Mouse (Mus musculus) olfactory bulb, adult 2 months (tissue): ENCODE data around the gene Rab3a. TPM values are rescaled to one million over a fixed set of nuclear protein-coding genes. Genes with fewer than 3 reads are reported as not detected.

Experiments used
- H3K27ac ChIP-seq: fragments of 200-500 bp; 2 replicates; pipeline ENCODE4 v1.5.1; 2012; ENCODE audit warnings: low read depth, low read length; ENCODE audit not compliant: insufficient read depth
- H3K4me1 ChIP-seq: fragments of 200-500 bp; 2 replicates; pipeline ENCODE4 v1.6.1; 2012; ENCODE audit warnings: low read length; ENCODE audit not compliant: control insufficient read depth, insufficient read depth
- H3K4me3 ChIP-seq: fragments of 200-500 bp; 2 replicates; pipeline ENCODE4 v1.5.1; 2012; ENCODE audit warnings: mild to moderate bottlenecking, low read depth, low read length, moderate library complexity; ENCODE audit not compliant: insufficient read depth
- CTCF ChIP-seq: fragments of 200-500 bp; IDR thresholded peaks from 2 replicates; pipeline ENCODE4 v1.5.1; 2012; ENCODE audit warnings: low read depth, mild to moderate bottlenecking, low read length, moderate library complexity; ENCODE audit not compliant: insufficient read depth
- POLR2A ChIP-seq: fragments of 200-500 bp; IDR thresholded peaks from 2 replicates; pipeline ENCODE4 v1.6.1; 2012; ENCODE audit warnings: mild to moderate bottlenecking, low read depth, low read length, moderate library complexity; ENCODE audit not compliant: insufficient read depth
- WGBS: fragments of 180-500 bp; shearing (Covaris S2); methylation state at CpG from one replicate; pipeline ENCODE4 v1.1.7; 2018; 5-methylcytosine and 5-hydroxymethylcytosine counted together
- polyA plus RNA-seq: library from polyadenylated mRNA; stranded (reverse); fragments of >200 nt; gene quantifications from 2 replicates; pipeline ENCODE4 v1.2.4, GENCODE M21; 2012; ENCODE audit warnings: low replicate concordance; ENCODE audit not compliant: missing spikeins, insufficient read depth, insufficient read length

Gene Rab3a
- polyA plus RNA-seq, 1 experiment: 581 TPM

DNA sequence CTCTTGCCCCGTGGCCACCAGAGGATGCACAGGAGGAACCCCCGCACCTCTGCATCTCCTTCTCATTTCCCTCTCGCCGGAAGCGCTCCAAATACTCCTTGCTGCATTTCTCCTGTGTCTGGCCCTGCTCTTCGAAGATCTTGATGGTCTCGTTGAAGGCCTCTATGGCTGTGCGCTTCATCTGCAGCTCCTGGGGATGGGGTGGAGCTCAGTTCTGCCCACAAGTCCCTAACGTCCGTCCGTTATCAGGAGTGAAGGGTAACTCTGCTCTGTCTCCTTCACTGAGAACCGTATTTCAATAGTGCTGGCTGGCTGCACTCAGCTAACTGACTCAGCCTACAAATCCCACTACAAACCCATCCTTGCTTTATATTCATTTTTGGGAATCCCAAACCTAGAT lies 15.4 kb downstream of the Rab3a start:
- TF ChIP-seq CTCF (no peak), POLR2A (no peak)
- no peak overlapping the region for H3K27ac ChIP-seq
- peaks cover 58% of the 10 kb centered on the region for H3K4me1 ChIP-seq
- no peak overlapping the region for H3K4me3 ChIP-seq
- WGBS: 77% methylated on average over 12 of the region's 12 CpGs

DNA sequence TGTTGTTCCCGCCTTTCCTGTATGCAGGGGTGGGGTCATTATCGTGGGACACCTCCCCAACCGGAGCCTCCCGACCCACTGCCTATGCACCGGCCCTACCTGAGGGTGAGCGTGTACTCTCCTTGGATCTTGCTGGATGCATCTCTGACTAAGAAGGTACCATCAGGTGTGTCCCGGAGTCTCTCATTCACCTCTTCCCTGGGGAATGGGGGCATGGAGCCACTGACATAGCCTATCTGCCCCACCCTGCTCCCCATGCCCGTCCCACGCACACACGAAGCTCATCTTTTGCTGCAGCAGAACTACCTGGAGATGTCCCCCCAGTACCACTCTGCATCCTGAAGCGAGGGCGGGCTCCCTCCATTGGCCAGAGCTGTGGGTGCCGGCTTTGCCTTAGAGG lies 16.3 kb downstream of the Rab3a start:
- TF ChIP-seq CTCF (no peak), POLR2A (no peak)
- no peak overlapping the region for H3K27ac ChIP-seq
- no peak overlapping the region for H3K4me3 ChIP-seq
- WGBS: 94% methylated on average over 13 of the region's 13 CpGs
- peaks cover 65% of the 10 kb centered on the region for H3K4me1 ChIP-seq

- 81% methylated on average over 7 of the region's 7 CpGs for WGBS
- Histone ChIP-seq H3K4me3 (no peak overlapping the region), H3K27ac (no peak overlapping the region), H3K4me1 (peaks cover 61% of the 10 kb centered on the region)
- no peak for TF ChIP-seq POLR2A
- no peak for TF ChIP-seq CTCF
Measured at GRCm38 (mm10) chr8:70771217-70771616, 16.7 kb downstream of the Rab3a start.

DNA sequence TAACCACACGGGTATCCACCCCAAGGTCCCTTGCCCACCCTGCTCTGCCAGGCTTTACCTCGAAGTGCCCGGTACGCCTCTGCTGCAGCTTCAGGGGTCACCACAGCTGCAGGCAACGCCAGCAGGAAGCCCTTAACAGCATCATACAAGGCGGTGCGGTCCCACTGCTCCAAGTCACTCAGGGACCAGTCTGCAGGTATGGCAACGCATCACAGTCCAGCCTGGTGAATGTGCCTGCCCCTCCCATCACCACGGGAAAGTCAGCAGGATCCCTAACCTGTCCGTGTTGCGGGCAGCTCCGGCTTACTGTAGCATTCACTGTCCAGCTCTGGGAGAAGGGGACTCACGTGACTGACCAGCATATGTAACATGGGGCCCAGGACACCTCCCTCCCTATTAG lies 17.6 kb downstream of the Rab3a start:
- Histone ChIP-seq H3K4me1 (peaks cover 53% of the 10 kb centered on the region), H3K27ac (no peak overlapping the region), H3K4me3 (no peak overlapping the region)
- WGBS: 94% methylated on average over 13 of the region's 13 CpGs
- no peak for TF ChIP-seq POLR2A
- TF ChIP-seq CTCF: no peak

GRCm38 (mm10) chr8:70772890-70773289 lies 18.4 kb downstream of the Rab3a start:
- Histone ChIP-seq H3K4me1 (peaks cover 51% of the 10 kb centered on the region), H3K4me3 (no peak overlapping the region), H3K27ac (no peak overlapping the region)
- WGBS: 65% methylated on average over 9 of the region's 9 CpGs
- TF ChIP-seq CTCF: no peak

- H3K4me3 ChIP-seq: no peak overlapping the region
- H3K27ac ChIP-seq: no peak overlapping the region
- TF ChIP-seq POLR2A (no peak), CTCF (no peak)
- WGBS: 33% methylated on average over 5 of the region's 5 CpGs
- H3K4me1 ChIP-seq: peaks cover 54% of the 10 kb centered on the region
Measured at GRCm38 (mm10) chr8:70773410-70773809, 18.9 kb downstream of the Rab3a start.

DNA sequence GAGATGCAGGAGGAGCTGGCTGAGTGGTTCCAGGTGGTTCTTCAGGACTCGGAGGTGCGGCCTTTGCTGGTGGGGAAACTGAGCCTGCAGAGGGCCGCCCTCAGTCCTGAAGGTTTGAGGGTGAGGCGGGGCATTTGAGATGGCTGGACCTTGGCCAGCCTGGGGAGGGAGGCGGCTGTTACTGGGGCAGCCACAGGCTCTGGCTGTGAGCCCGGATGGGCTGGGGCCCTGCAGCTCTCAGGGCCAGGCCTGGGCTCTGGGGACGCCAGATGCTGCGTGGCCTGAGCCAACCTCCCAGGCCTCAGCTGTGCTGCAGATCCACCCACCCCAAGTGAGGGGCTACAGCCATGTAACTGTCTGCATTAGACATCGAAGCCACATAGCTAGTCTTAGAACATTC lies 19.4 kb downstream of the Rab3a start:
- Histone ChIP-seq H3K4me1 (peaks cover 51% of the 10 kb centered on the region), H3K4me3 (no peak overlapping the region), H3K27ac (no peak overlapping the region)
- WGBS: 18% methylated on average over 9 of the region's 9 CpGs
- no peak for TF ChIP-seq CTCF
- no peak for TF ChIP-seq POLR2A

DNA sequence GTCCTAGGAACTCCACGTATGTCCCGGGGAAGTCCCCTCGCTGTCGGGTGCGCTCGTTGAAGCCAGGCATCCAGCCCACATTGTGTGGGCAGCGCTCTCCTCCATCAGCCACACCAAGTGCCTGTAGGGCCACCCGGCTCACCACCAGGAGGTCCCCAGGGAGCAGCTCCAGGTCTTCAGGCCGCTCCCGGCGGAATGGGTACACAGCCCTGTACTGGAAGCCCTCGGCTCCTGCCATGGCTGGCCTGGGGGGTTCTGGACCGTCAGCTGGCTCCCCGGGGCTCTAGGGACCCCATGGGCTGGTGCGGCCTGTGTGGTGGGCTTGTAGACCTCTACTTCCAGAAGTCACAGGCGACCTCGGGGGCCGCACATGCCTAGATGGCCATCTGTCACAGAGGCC lies 20.3 kb downstream of the Rab3a start:
- Histone ChIP-seq H3K4me3 (0 out of 2 replicates have a peak overlapping the region, but pooled peaks have one; percentile 1), H3K4me1 (peaks cover 43% of the 10 kb centered on the region), H3K27ac (no peak overlapping the region)
- WGBS: 86% methylated on average over 18 of the region's 18 CpGs
- TF ChIP-seq CTCF: no peak
- no peak for TF ChIP-seq POLR2A

DNA sequence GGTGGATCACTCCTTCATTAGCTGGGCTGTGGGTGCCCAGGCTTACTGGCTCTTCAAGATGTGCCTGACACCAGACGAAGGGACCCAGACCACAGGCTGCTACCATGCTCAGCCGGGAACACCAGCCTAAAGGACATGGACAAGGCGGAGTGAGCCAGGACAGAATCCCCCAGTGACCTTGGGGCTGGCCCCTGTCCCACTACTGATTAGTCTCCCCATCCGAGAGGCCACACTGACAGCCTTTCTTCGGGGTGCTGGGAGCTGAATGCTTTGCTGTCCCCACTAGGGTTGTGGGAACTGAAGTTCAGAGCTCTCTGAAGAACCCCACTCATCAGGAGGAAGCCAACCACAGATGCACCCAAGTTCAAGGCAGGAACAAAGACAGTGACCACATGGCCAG lies 20.7 kb downstream of the Rab3a start:
- TF ChIP-seq CTCF: peak; percentile 6; the same call in 1 of the 2 replicates
- TF ChIP-seq POLR2A: no peak
- peak overlapping the region; percentile 78 for H3K4me3 ChIP-seq
- peaks cover 44% of the 10 kb centered on the region for H3K4me1 ChIP-seq
- WGBS: 66% methylated on average over 5 of the region's 5 CpGs
- no peak overlapping the region for H3K27ac ChIP-seq
